In genomic region chr11:98781851-98782512, GRCm38 (mm10) we compare ENCODE assay signal across 8 mouse cellular contexts. TPM values are rescaled to one million over a fixed set of nuclear protein-coding genes. Genes with fewer than 3 reads are reported as not detected.
DNase-seq lines count a peak whose midpoint lies in the region; ATAC-seq and TF ChIP-seq lines count a peak whose summit lies in the region.

No protein-coding gene starts in this region.

- TF ChIP-seq CTCF in CH12.LX (conservative IDR thresholded peaks at IDR 0.05 in 1 of 2, IDR thresholded peaks at IDR 0.05 in 1 of 2; ENCODE audit: low read depth in 2 of 2, low read length in 2 of 2) = no peak

- H3K27me3 ChIP-seq in CH12.LX (replicated peaks) = peaks cover 25% of the 10 kb centered on the region
- no peaks in the 10 kb centered on the region for H3K27me3 ChIP-seq in hindbrain, embryonic 12.5 days
- no peaks in the 10 kb centered on the region for H3K27me3 ChIP-seq in midbrain, embryonic 15.5 days (replicated peaks)

- intact Hi-C loops in left cerebral cortex, postnatal 14 days (cut with DNase I) = no loop called here

- TF ChIP-seq POLR2A in CH12.LX (IDR thresholded peaks at IDR 0.05; ENCODE audit: low read depth, low read length) = no peak

- no peak overlapping the region for H3K9ac ChIP-seq in CH12.LX (ENCODE audit: insufficient read depth, low read depth)
- no peak overlapping the region for H3K9ac ChIP-seq in hindbrain, embryonic 12.5 days
- H3K9ac ChIP-seq in midbrain, embryonic 15.5 days = no peak overlapping the region

- peaks cover 20 to 42% of the 10 kb centered on the region in 2 experiments for H3K4me1 ChIP-seq in CH12.LX (ENCODE audit: control insufficient read depth in 1 of 2, insufficient read depth in 2 of 2)
- H3K4me1 ChIP-seq in hindbrain, embryonic 12.5 days = peaks cover 50% of the 10 kb centered on the region
- H3K4me1 ChIP-seq in midbrain, embryonic 15.5 days = peaks cover 48% of the 10 kb centered on the region

- no peaks in the 10 kb centered on the region for H3K79me2 ChIP-seq in CH12.LX (replicated peaks; ENCODE audit: control insufficient read depth, extremely low read depth, insufficient read depth, poor library complexity, severe bottlenecking)

- H3K4me2 ChIP-seq in CH12.LX (ENCODE audit: insufficient read depth, low read depth, poor library complexity, severe bottlenecking) = no peak overlapping the region
- H3K4me2 ChIP-seq in hindbrain, embryonic 12.5 days (replicated peaks) = 0 out of 2 replicates have a peak overlapping the region, but pooled peaks have one; percentile 13
- 0 out of 2 replicates have a peak overlapping the region, but pooled peaks have one; percentile 44 for H3K4me2 ChIP-seq in midbrain, embryonic 15.5 days

- in situ Hi-C loops in CH12.LX (cut with MboI; ENCODE audit: low pct_ligation_motif_present, low pct_unique_long_range_greater_than_20kb, low sequenced_read_pairs) = loop anchor here (5.0 to 10.0 kb wide), 2 partner anchors 35 to 57 kb away; partner anchors contain the start of gene Med24

- H3K9me3 ChIP-seq in CH12.LX (replicated peaks; ENCODE audit: low read length) = no peaks in the 10 kb centered on the region
- H3K9me3 ChIP-seq in hindbrain, embryonic 12.5 days (replicated peaks) = no peaks in the 10 kb centered on the region
- H3K9me3 ChIP-seq in midbrain, embryonic 15.5 days = no peaks in the 10 kb centered on the region

- no peak for TF ChIP-seq RAD21 in CH12.LX (IDR thresholded peaks at IDR 0.05; ENCODE audit: low read depth, low read length)

- TF ChIP-seq EP300 in CH12.LX (IDR thresholded peaks at IDR 0.05; ENCODE audit: low read length) = no peak

- no peaks in the 10 kb centered on the region for H3K36me3 ChIP-seq in CH12.LX (replicated peaks in 1 of 2; ENCODE audit: control insufficient read depth in 1 of 2, insufficient read depth in 1 of 2, low read length in 1 of 2)
- H3K36me3 ChIP-seq in hindbrain, embryonic 12.5 days = no peaks in the 10 kb centered on the region
- H3K36me3 ChIP-seq in midbrain, embryonic 15.5 days (replicated peaks) = no peaks in the 10 kb centered on the region

- no peak overlapping the region for H3K27ac ChIP-seq in CH12.LX (ENCODE audit: insufficient read depth, low read depth)
- H3K27ac ChIP-seq in hindbrain, embryonic 12.5 days = peak overlapping the region; percentile 62; the same call in 1 of the 2 replicates
- H3K27ac ChIP-seq in midbrain, embryonic 15.5 days = no peak overlapping the region

- 13% methylated on average over 13 of the region's 14 CpGs for WGBS in hindbrain, embryonic 12.5 days
- 7% methylated on average over 11 of the region's 14 CpGs for WGBS in midbrain, embryonic 15.5 days

- H3K4me3 ChIP-seq in CH12.LX (replicated peaks in 1 of 3; ENCODE audit: low read depth in 2 of 3, low read length in 2 of 3, poor library complexity in 1 of 3) = no peak overlapping the region
- no peak overlapping the region for H3K4me3 ChIP-seq in hindbrain, embryonic 12.5 days
- no peak overlapping the region for H3K4me3 ChIP-seq in midbrain, embryonic 15.5 days

- DNase-seq in CH12.LX (ENCODE audit: extremely low read depth) (no peak), adipocyte (ENCODE audit: low spot score) (peak; percentile 50)
- peak; percentile 87 to 93 for DNase-seq in frontal cortex, adult 2 months (ENCODE audit: extremely low spot score in 1 of 2, low spot score in 1 of 2)
- DNase-seq in left cerebral cortex, postnatal 14 days (ENCODE audit: low spot score in 2 of 2) = peak; percentile 86 to 95
- no peak for DNase-seq in thymus, postnatal 25 days
- no peak for DNase-seq in spleen, adult 18-20 months

- ATAC-seq in hindbrain, embryonic 12.5 days (ENCODE audit: low FRiP score) = no peak
- ATAC-seq in midbrain, embryonic 15.5 days (replicated peaks) = no peak

- dilution Hi-C loops in CH12.LX (cut with MboI; ENCODE audit: extremely low pct_ligation_motif_present, extremely low pct_unique_long_range_greater_than_20kb, low sequenced_read_pairs) = no loop called here

TF ChIP-seq in CH12.LX, 34 proteins besides CTCF, POLR2A, EP300 and RAD21:
- TF ChIP-seq CHD2 (IDR thresholded peaks at IDR 0.05; ENCODE audit: low read length) (0 out of 2 replicates have a peak, but pooled peaks have one; percentile 49), PAX5 (IDR thresholded peaks at IDR 0.05; ENCODE audit: low read length) (no peak)

RNA-seq across cellular contexts. Expression of gene Nr1d1, which starts 6.8 kb away (rescaled TPM):
- total RNA-seq in CH12.LX (2012; rRNA removed) (0.21 and 0.25 TPM in 2 replicates), CH12.LX (2014; rRNA removed) (0.17 and 0.39 TPM in 2 replicates)
- 0.95 and 1.4 TPM in 2 replicates for polyA plus RNA-seq in CH12.LX (2012; ENCODE audit: insufficient read length, low read depth)
- polyA plus RNA-seq in frontal cortex, adult 2 months (2012; rRNA removed) = 124 and 126 TPM in 2 replicates
- polyA plus RNA-seq in hindbrain, embryonic 12.5 days (2016; fragmentation: Nextera tagmentation; extraction: Ambion mirVana) = 1.2 and 1.3 TPM in 2 replicates
- total RNA-seq in left cerebral cortex, postnatal 14 days (2021) = 10 to 100 TPM; 82.0 to 85.4 TPM
- polyA plus RNA-seq in midbrain, embryonic 15.5 days (2015; fragmentation: Nextera tagmentation; extraction: Ambion mirVana) = 3.4 and 3.9 TPM in 2 replicates

RNA-seq across cellular contexts. Expression of gene Msl1, which starts 13.3 kb away (rescaled TPM):
- total RNA-seq in CH12.LX (2012; rRNA removed) (27.3 and 30.7 TPM in 2 replicates), CH12.LX (2014; rRNA removed) (25.9 and 26.4 TPM in 2 replicates)
- 57.1 and 58.1 TPM in 2 replicates for polyA plus RNA-seq in CH12.LX (2012; ENCODE audit: insufficient read length, low read depth)
- 112 and 123 TPM in 2 replicates for polyA plus RNA-seq in frontal cortex, adult 2 months (2012; rRNA removed)
- polyA plus RNA-seq in hindbrain, embryonic 12.5 days (2016; fragmentation: Nextera tagmentation; extraction: Ambion mirVana) = 38.8 and 40.4 TPM in 2 replicates
- 100 to 1,000 TPM; 168 to 170 TPM for total RNA-seq in left cerebral cortex, postnatal 14 days (2021)
- polyA plus RNA-seq in midbrain, embryonic 15.5 days (2015; fragmentation: Nextera tagmentation; extraction: Ambion mirVana) = 33.2 and 33.6 TPM in 2 replicates

RNA-seq across cellular contexts. Expression of gene Casc3, which starts 22.7 kb away (rescaled TPM):
- 16.7 and 18.3 TPM in 2 replicates for total RNA-seq in CH12.LX (2012; rRNA removed)
- total RNA-seq in CH12.LX (2014; rRNA removed) = 14.4 and 14.7 TPM in 2 replicates
- 71.7 and 93.0 TPM in 2 replicates for polyA plus RNA-seq in CH12.LX (2012; ENCODE audit: insufficient read length, low read depth)
- polyA plus RNA-seq in frontal cortex, adult 2 months (2012; rRNA removed) = 47.8 TPM in 2 replicates
- polyA plus RNA-seq in hindbrain, embryonic 12.5 days (2016; fragmentation: Nextera tagmentation; extraction: Ambion mirVana) = 62.5 and 66.5 TPM in 2 replicates
- total RNA-seq in left cerebral cortex, postnatal 14 days (2021) = 10 to 100 TPM; 53.1 to 54.6 TPM
- 56.3 and 57.7 TPM in 2 replicates for polyA plus RNA-seq in midbrain, embryonic 15.5 days (2015; fragmentation: Nextera tagmentation; extraction: Ambion mirVana)

RNA-seq across cellular contexts. Expression of gene Thra, which starts 41.5 kb away (rescaled TPM):
- total RNA-seq in CH12.LX (2012; rRNA removed) (2.5 and 3.9 TPM in 2 replicates), CH12.LX (2014; rRNA removed) (0.81 and 1.1 TPM in 2 replicates)
- 3.8 and 4.3 TPM in 2 replicates for polyA plus RNA-seq in CH12.LX (2012; ENCODE audit: insufficient read length, low read depth)
- 770 and 851 TPM in 2 replicates for polyA plus RNA-seq in frontal cortex, adult 2 months (2012; rRNA removed)
- 67.2 and 68.4 TPM in 2 replicates for polyA plus RNA-seq in hindbrain, embryonic 12.5 days (2016; fragmentation: Nextera tagmentation; extraction: Ambion mirVana)
- total RNA-seq in left cerebral cortex, postnatal 14 days (2021) = 1,000 to 10,000 TPM in 1 of 2 experiments, 100 to 1,000 TPM in 1; 962 to 1,004 TPM
- polyA plus RNA-seq in midbrain, embryonic 15.5 days (2015; fragmentation: Nextera tagmentation; extraction: Ambion mirVana) = 151 and 158 TPM in 2 replicates

RNA-seq across cellular contexts. Expression of gene Med24, which starts 52.7 kb away (rescaled TPM):
- total RNA-seq in CH12.LX (2012; rRNA removed) = 47.7 and 48.6 TPM in 2 replicates
- total RNA-seq in CH12.LX (2014; rRNA removed) = 26.5 and 30.9 TPM in 2 replicates
- polyA plus RNA-seq in CH12.LX (2012; ENCODE audit: insufficient read length, low read depth) = 64.2 and 78.8 TPM in 2 replicates
- polyA plus RNA-seq in frontal cortex, adult 2 months (2012; rRNA removed) = 137 and 157 TPM in 2 replicates
- 85.0 and 86.9 TPM in 2 replicates for polyA plus RNA-seq in hindbrain, embryonic 12.5 days (2016; fragmentation: Nextera tagmentation; extraction: Ambion mirVana)
- 100 to 1,000 TPM in 1 of 2 experiments, 10 to 100 TPM in 1; 96.3 to 114 TPM for total RNA-seq in left cerebral cortex, postnatal 14 days (2021)
- 82.9 and 84.8 TPM in 2 replicates for polyA plus RNA-seq in midbrain, embryonic 15.5 days (2015; fragmentation: Nextera tagmentation; extraction: Ambion mirVana)

Comparison
In these comparisons a context has a peak if more than half of its experiments do, and no peak if none do; other contexts are left out.
1. DNase-seq: peak in adipocyte (single experiment), frontal cortex, adult 2 months (2 of 2) and left cerebral cortex, postnatal 14 days (2 of 2); none in CH12.LX (single experiment), thymus, postnatal 25 days (single experiment) and spleen, adult 18-20 months (0 of 2).
2. RNA of gene Nr1d1, which starts 6.8 kb away (polyA plus RNA-seq): 124 to 126 TPM in frontal cortex, adult 2 months; 3.4 to 3.9 TPM in midbrain, embryonic 15.5 days, 0.95 to 1.4 TPM in CH12.LX and 1.2 to 1.3 TPM in hindbrain, embryonic 12.5 days; every median in the first group is over 10 times any median in the second.